Mouse (Mus musculus) kidney, adult 2 months (tissue): ENCODE results near the gene Ddn.

Source experiments
- CTCF ChIP-seq: fragments of 200-500 bp; conservative IDR thresholded peaks from 2 replicates; pipeline ENCODE4 v1.5.1; 2011; ENCODE audit warnings: low read depth, mild to moderate bottlenecking, control low read depth, low read length, moderate library complexity, mixed read lengths; ENCODE audit not compliant: insufficient read depth, insufficient read length
- POLR2A ChIP-seq: fragments of 200-500 bp; IDR thresholded peaks from one replicate; pipeline ENCODE4 v1.6.1; 2011; ENCODE audit warnings: low read depth, low read length, control low read depth

- peak; percentile 78 for TF ChIP-seq CTCF
- TF ChIP-seq POLR2A: no peak
Measured at GRCm38 (mm10) chr15:98804054-98804453, 5.2 kb downstream of the Ddn start.
